Mouse (Mus musculus): ENCODE data around the gene Prodh2. TPM values are rescaled to one million over a fixed set of nuclear protein-coding genes. Genes with fewer than 3 reads are reported as not detected.

Gene Prodh2
- polyA plus RNA-seq, 1 experiment from 2014 or later: 0.18 TPM

- peaks cover 15% of the 10 kb centered on the region for H3K4me1 ChIP-seq
- H3K4me2 ChIP-seq: peak overlapping the region; percentile 32
- peak overlapping the region; percentile 20 for H3K4me3 ChIP-seq
- peaks cover 71% of the 10 kb centered on the region for H3K36me3 ChIP-seq
- WGBS: 27% methylated on average over 17 of the region's 17 CpGs
- no peaks in the 10 kb centered on the region for H3K9me3 ChIP-seq
- ATAC-seq (ENCODE audit: insufficient number of reproducible peaks, low FRiP score, low TSS enrichment, low read depth): no peak
- H3K27me3 ChIP-seq: no peaks in the 10 kb centered on the region
- no peak overlapping the region for H3K9ac ChIP-seq
- peak overlapping the region; percentile 71 for H3K27ac ChIP-seq
Observed at GRCm38 (mm10) chr7:30526399-30526798, 33.0 kb downstream of the Prodh2 start.

- H3K27me3 ChIP-seq: no peaks in the 10 kb centered on the region
- ATAC-seq (ENCODE audit: insufficient number of reproducible peaks, low FRiP score, low TSS enrichment, low read depth): no peak
- H3K4me3 ChIP-seq: 0 out of 2 replicates have a peak overlapping the region, but pooled peaks have one; percentile 20
- H3K27ac ChIP-seq: no peak overlapping the region
- no peaks in the 10 kb centered on the region for H3K9me3 ChIP-seq
- H3K9ac ChIP-seq: no peak overlapping the region
- 80% methylated on average over 14 of the region's 14 CpGs for WGBS
- H3K4me1 ChIP-seq: peaks cover 15% of the 10 kb centered on the region
- H3K4me2 ChIP-seq: no peak overlapping the region
- H3K36me3 ChIP-seq: peaks cover 77% of the 10 kb centered on the region
Observed at GRCm38 (mm10) chr7:30526981-30527380, 33.6 kb downstream of the Prodh2 start.

- Histone ChIP-seq H3K9me3 (no peaks in the 10 kb centered on the region), H3K4me2 (no peak overlapping the region), H3K4me1 (peaks cover 33% of the 10 kb centered on the region), H3K9ac (no peak overlapping the region), H3K4me3 (no peak overlapping the region), H3K27me3 (no peaks in the 10 kb centered on the region), H3K36me3 (peaks cover 58% of the 10 kb centered on the region), H3K27ac (no peak overlapping the region)
- no peak for ATAC-seq (ENCODE audit: insufficient number of reproducible peaks, low FRiP score, low TSS enrichment, low read depth)
- WGBS: 80% methylated on average over 9 of the region's 9 CpGs
Observed at GRCm38 (mm10) chr7:30531291-30531815, 37.9 kb downstream of the Prodh2 start.

- Histone ChIP-seq H3K27ac (no peak overlapping the region), H3K4me1 (peaks cover 24% of the 10 kb centered on the region), H3K9ac (no peak overlapping the region), H3K27me3 (no peaks in the 10 kb centered on the region), H3K4me3 (no peak overlapping the region), H3K4me2 (no peak overlapping the region), H3K9me3 (no peaks in the 10 kb centered on the region), H3K36me3 (peaks cover 44% of the 10 kb centered on the region)
- WGBS: 51% methylated on average over 8 of the region's 8 CpGs
- ATAC-seq (ENCODE audit: insufficient number of reproducible peaks, low FRiP score, low TSS enrichment, low read depth): no peak
Observed at GRCm38 (mm10) chr7:30532931-30533330, 39.5 kb downstream of the Prodh2 start.

GRCm38 (mm10) chr7:30533941-30534632 is 40.7 kb downstream of the Prodh2 start:
- no peak overlapping the region for H3K27ac ChIP-seq
- 8% methylated on average over 20 of the region's 26 CpGs for WGBS
- peak overlapping the region; percentile 69 for H3K9ac ChIP-seq
- peaks cover 33% of the 10 kb centered on the region for H3K36me3 ChIP-seq
- H3K27me3 ChIP-seq: no peaks in the 10 kb centered on the region
- peak overlapping the region; percentile 78 for H3K4me3 ChIP-seq
- ATAC-seq (ENCODE audit: insufficient number of reproducible peaks, low FRiP score, low TSS enrichment, low read depth): no peak; the same call in 1 of the 2 replicates
- peaks cover 24% of the 10 kb centered on the region for H3K4me1 ChIP-seq
- H3K9me3 ChIP-seq: no peaks in the 10 kb centered on the region
- peak overlapping the region; percentile 87 for H3K4me2 ChIP-seq

- Histone ChIP-seq H3K4me2 (peak within 1 kb of the TSS; percentile 87), H3K36me3 (peaks cover 32% of the 10 kb centered on the region), H3K9ac (peak within 1 kb of the TSS; percentile 69), H3K4me1 (peaks cover 24% of the 10 kb centered on the region), H3K9me3 (no peaks in the 10 kb centered on the region), H3K27ac (peak within 1 kb of the TSS; percentile 72; the same call in 1 of the 2 replicates), H3K27me3 (no peaks in the 10 kb centered on the region), H3K4me3 (peak within 1 kb of the TSS; percentile 78)
- ATAC-seq (ENCODE audit: insufficient number of reproducible peaks, low FRiP score, low TSS enrichment, low read depth): peak; percentile 93
- under 1% methylated on average over 49 of the region's 84 CpGs for WGBS
Observed at GRCm38 (mm10) chr7:30534633-30535577, 41.5 kb downstream of the Prodh2 start, which contains the start of gene Arhgap33. Arhgap33 (minus strand) TSS chr7:30535060.

- H3K9me3 ChIP-seq: no peaks in the 10 kb centered on the region
- peaks cover 2% of the 10 kb centered on the region for H3K4me1 ChIP-seq
- no peak overlapping the region for H3K4me3 ChIP-seq
- no peak overlapping the region; the same call in 1 of the 2 replicates for H3K9ac ChIP-seq
- no peaks in the 10 kb centered on the region for H3K27me3 ChIP-seq
- ATAC-seq (ENCODE audit: insufficient number of reproducible peaks, low FRiP score, low TSS enrichment, low read depth): no peak
- no peak overlapping the region for H3K27ac ChIP-seq
- whole genome bisulfite sequencing: 82% methylated on average over 7 of the region's 7 CpGs
- H3K36me3 ChIP-seq: peaks cover 41% of the 10 kb centered on the region
- H3K4me2 ChIP-seq: no peak overlapping the region
Observed at GRCm38 (mm10) chr7:30540572-30540971, 47.1 kb downstream of the Prodh2 start.

- ATAC-seq (ENCODE audit: insufficient number of reproducible peaks, low FRiP score, low TSS enrichment, low read depth): no peak
- Histone ChIP-seq H3K4me3 (no peak overlapping the region), H3K4me2 (no peak overlapping the region), H3K9ac (no peak overlapping the region), H3K4me1 (no peaks in the 10 kb centered on the region), H3K36me3 (peaks cover 53% of the 10 kb centered on the region), H3K27ac (no peak overlapping the region), H3K9me3 (no peaks in the 10 kb centered on the region), H3K27me3 (no peaks in the 10 kb centered on the region)
- 91% methylated on average over 2 of the region's 2 CpGs for WGBS
Observed at GRCm38 (mm10) chr7:30544327-30544726, 50.9 kb downstream of the Prodh2 start.

GRCm38 (mm10) chr7:30549880-30550279 is 56.5 kb downstream of the Prodh2 start:
- Histone ChIP-seq H3K4me2 (no peak overlapping the region), H3K27me3 (no peaks in the 10 kb centered on the region), H3K9me3 (no peaks in the 10 kb centered on the region), H3K4me3 (no peak overlapping the region), H3K9ac (no peak overlapping the region), H3K36me3 (peaks cover 25% of the 10 kb centered on the region), H3K4me1 (peaks cover 17% of the 10 kb centered on the region), H3K27ac (no peak overlapping the region)
- 79% methylated on average over 2 of the region's 2 CpGs for WGBS
- no peak for ATAC-seq (ENCODE audit: insufficient number of reproducible peaks, low FRiP score, low TSS enrichment, low read depth)

GRCm38 (mm10) chr7:30550603-30551002 is 57.2 kb downstream of the Prodh2 start:
- Histone ChIP-seq H3K27ac (no peak overlapping the region), H3K9me3 (no peaks in the 10 kb centered on the region), H3K4me2 (no peak overlapping the region), H3K4me3 (no peak overlapping the region), H3K4me1 (peaks cover 17% of the 10 kb centered on the region), H3K36me3 (peaks cover 29% of the 10 kb centered on the region), H3K27me3 (no peaks in the 10 kb centered on the region), H3K9ac (no peak overlapping the region)
- WGBS: 93% methylated on average over 1 of the region's 1 CpGs
- ATAC-seq (ENCODE audit: insufficient number of reproducible peaks, low FRiP score, low TSS enrichment, low read depth): no peak

- peak overlapping the region; percentile 96 for H3K4me2 ChIP-seq
- peaks cover 30% of the 10 kb centered on the region for H3K36me3 ChIP-seq
- no peaks in the 10 kb centered on the region for H3K27me3 ChIP-seq
- H3K4me1 ChIP-seq: peaks cover 17% of the 10 kb centered on the region
- ATAC-seq (ENCODE audit: insufficient number of reproducible peaks, low FRiP score, low TSS enrichment, low read depth): peak; percentile 59
- peak overlapping the region; percentile 79 for H3K4me3 ChIP-seq
- H3K9ac ChIP-seq: peak overlapping the region; percentile 69
- no peaks in the 10 kb centered on the region for H3K9me3 ChIP-seq
- WGBS: 2% methylated on average over 10 of the region's 10 CpGs
- peak overlapping the region; percentile 99 for H3K27ac ChIP-seq
Observed at GRCm38 (mm10) chr7:30551445-30552101, 58.2 kb downstream of the Prodh2 start.

Measured in limb, embryonic 15.5 days (tissue).